Mouse (Mus musculus) neural tube, embryonic 14.5 days (tissue): ENCODE measurements around the gene Fkbp2. TPM values are rescaled to one million over a fixed set of nuclear protein-coding genes. Genes with fewer than 3 reads are reported as not detected.
A peak's percentile ranks its signal among the peaks of the same experiment; 100 is the strongest.

Source experiments
- ATAC-seq: fragments of 200-750 bp; cut with Nextera tagmentation; 2 replicates; pipeline ENCODE4 v1.8.0; 2017; ENCODE audit warnings: low read depth, mild to moderate bottlenecking, moderate TSS enrichment, moderate library complexity
- H3K27ac ChIP-seq: fragments of 300-500 bp; sonication (generic); 2 replicates; pipeline ENCODE4 v1.5.1; 2014; ENCODE audit warnings: low read depth, mild to moderate bottlenecking, control low read depth, low read length, moderate library complexity, mixed read lengths
- H3K27me3 ChIP-seq: fragments of 300-500 bp; sonication (generic); 2 replicates; pipeline ENCODE4 v1.6.1; 2014; ENCODE audit warnings: low read length; ENCODE audit not compliant: control insufficient read depth, insufficient read depth
- H3K36me3 ChIP-seq: fragments of 300-500 bp; sonication (generic); 2 replicates; pipeline ENCODE4 v1.6.1; 2014; ENCODE audit warnings: low read length, mixed read lengths; ENCODE audit not compliant: control insufficient read depth, insufficient read depth
- H3K4me1 ChIP-seq: fragments of 300-500 bp; sonication (generic); 2 replicates; pipeline ENCODE4 v1.6.1; 2014; ENCODE audit warnings: low read length; ENCODE audit not compliant: control insufficient read depth, insufficient read depth
- H3K4me2 ChIP-seq: fragments of 300-500 bp; sonication (generic); 2 replicates; pipeline ENCODE4 v1.6.1; 2014; ENCODE audit warnings: mild to moderate bottlenecking, low read depth, low read length, control low read depth
- H3K4me3 ChIP-seq: fragments of 300-500 bp; sonication (generic); 2 replicates; pipeline ENCODE4 v1.5.1; 2014; ENCODE audit warnings: low read depth, low read length, control low read depth, mixed read lengths
- H3K9ac ChIP-seq: fragments of 300-500 bp; sonication (generic); replicated peaks from 2 replicates; pipeline ENCODE4 v1.6.1; 2014; ENCODE audit warnings: low read depth, mild to moderate bottlenecking, control low read depth, low read length, mixed read lengths
- H3K9me3 ChIP-seq: fragments of 300-500 bp; sonication (generic); 2 replicates; pipeline ENCODE4 v1.6.1; 2016; ENCODE audit warnings: low read length; ENCODE audit not compliant: control insufficient read depth
- WGBS: fragments of 180-500 bp; shearing (Covaris S2); extraction: QIAGEN DNeasy Blood & Tissue Kit; methylation state at CpG from one replicate; pipeline ENCODE4 v1.1.7; 2014; 5-methylcytosine and 5-hydroxymethylcytosine counted together
- polyA plus RNA-seq: library from polyadenylated mRNA; unstranded; fragments of >200 nt; fragmentation: Nextera tagmentation; extraction: Ambion mirVana; gene quantifications from 2 replicates; pipeline ENCODE4 v1.2.1, GENCODE M21; 2014

Gene Fkbp2
- 93.0 and 119 TPM in 2 replicates for polyA plus RNA-seq

DNA sequence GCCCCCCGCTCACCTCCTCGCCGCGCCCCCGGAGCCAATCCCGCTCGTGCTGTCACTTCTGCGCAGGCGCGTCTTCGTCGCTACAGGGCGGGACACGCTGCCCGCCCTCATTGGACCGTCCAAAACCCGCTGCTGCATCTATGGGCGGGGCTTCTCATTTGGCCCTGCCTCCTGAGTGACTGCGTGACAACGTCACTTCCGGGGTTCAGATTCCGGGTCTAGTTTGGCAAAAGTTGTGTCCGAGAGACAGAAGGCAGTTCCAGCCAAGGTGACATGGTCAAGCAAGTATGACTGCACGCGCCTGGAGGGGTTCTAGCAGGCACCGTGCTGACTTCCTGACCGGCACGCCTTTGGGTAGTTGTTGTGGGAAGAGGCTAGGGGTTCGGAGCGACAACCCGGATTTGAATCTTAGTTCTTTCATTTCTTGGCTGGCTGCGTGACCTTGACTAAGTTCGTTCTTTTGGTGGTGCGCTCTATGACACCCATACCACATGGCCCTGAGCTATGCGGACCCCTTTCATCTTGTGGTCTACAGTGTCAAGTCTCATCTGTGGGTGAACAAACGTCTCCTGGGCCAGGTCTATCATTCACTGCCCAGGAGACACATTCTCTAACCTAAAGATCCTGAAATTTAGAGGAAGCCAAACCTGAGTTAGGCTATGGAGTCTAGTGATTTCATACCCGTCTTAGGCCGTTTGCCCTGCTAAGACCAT lies at the start of gene Fkbp2:
Gene Fkbp2 (minus strand): TSS at position 121 of the 713 bp plus-strand sequence.
- Histone ChIP-seq H3K27me3 (no peaks in the 10 kb centered on the region), H3K36me3 (peaks cover 21% of the 10 kb centered on the region), H3K4me1 (peaks cover 31% of the 10 kb centered on the region), H3K9ac (peak within 1 kb of the TSS; percentile 64), H3K27ac (peak within 1 kb of the TSS; percentile 89), H3K4me3 (peak within 1 kb of the TSS; percentile 47), H3K9me3 (no peaks in the 10 kb centered on the region), H3K4me2 (peak within 1 kb of the TSS; percentile 73)
- 2% methylated on average over 38 of the region's 38 CpGs for WGBS
- ATAC-seq, result peak; percentile 88

DNA sequence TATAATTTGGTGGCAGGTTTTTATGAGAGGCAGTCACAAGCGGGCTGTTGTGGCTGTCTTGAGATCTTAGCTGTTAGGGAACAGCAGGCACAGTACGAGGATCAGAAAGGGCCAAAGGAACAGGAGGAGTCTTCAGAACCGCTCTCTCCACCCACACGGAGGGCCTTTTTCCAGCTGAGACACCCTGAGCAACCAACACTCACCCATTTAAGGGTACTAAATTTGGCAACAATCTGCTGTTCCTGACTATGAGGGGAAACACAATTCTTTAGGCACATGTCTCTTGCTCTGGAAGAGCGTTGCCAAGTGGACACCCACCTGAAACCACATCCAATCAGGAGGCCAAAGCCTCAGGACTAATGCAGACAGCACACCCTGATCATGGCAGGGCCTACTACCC lies 49.2 kb upstream of the Fkbp2 start:
- Histone ChIP-seq H3K4me2 (no peak overlapping the region), H3K4me1 (no peaks in the 10 kb centered on the region), H3K27ac (no peak overlapping the region), H3K27me3 (no peaks in the 10 kb centered on the region), H3K9ac (no peak overlapping the region), H3K36me3 (peaks cover 88% of the 10 kb centered on the region), H3K4me3 (no peak overlapping the region), H3K9me3 (no peaks in the 10 kb centered on the region)
- 97% methylated on average over 5 of the region's 5 CpGs for WGBS
- ATAC-seq, result no peak

DNA sequence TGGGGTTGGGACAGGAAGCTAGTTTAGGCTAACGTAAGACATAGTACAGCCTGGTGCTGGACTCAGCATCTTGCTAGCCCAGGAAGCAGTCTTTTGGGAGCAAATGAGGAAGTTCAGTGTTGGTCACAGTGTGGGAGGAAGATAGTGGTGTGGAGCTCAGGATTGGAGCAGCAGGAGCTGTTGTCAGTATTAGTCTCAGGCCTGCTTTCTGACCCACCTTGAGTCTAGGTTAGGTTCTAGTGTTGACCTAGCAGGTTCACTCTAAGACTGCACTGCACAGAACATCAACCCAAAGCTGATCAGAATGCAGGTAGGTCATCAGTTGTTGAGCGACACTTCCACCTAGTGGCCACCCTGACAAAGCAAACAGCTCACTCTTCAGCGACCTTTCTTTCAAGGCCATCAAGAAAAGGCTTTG lies 39.9 kb upstream of the Fkbp2 start:
- 45% methylated on average over 3 of the region's 3 CpGs for WGBS

DNA sequence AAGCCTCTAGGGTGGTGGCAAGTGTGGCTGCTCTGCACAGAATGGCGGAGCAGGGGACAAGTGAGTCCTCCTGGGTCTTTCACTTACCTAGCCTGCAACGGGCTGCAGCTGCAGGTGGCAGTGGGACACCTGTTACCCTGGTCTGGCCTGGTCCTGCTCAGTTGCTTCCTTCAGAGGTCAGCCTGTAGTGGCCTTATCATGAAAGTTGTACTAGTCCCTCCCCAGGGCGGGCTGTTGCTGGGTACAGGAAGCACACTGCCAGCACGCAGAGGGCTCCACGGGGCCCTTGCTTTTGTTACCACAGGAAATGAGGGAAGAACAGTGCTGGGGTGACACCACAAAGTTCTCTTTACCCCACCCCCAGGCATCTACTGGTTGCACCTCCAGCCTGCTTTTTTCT lies 38.9 kb upstream of the Fkbp2 start, which contains the start of gene Fermt3:
Gene Fermt3 (minus strand): TSS at position 279 of the 400 bp plus-strand sequence.
- H3K27me3 ChIP-seq, result no peaks in the 10 kb centered on the region
- no peak within 1 kb of the TSS; the same call in 1 of the 2 replicates for H3K27ac ChIP-seq
- peaks cover 36% of the 10 kb centered on the region for H3K36me3 ChIP-seq
- no peak for ATAC-seq
- no peak within 1 kb of the TSS for H3K4me2 ChIP-seq
- H3K4me1 ChIP-seq, result no peaks in the 10 kb centered on the region
- WGBS, result 81% methylated on average over 5 of the region's 5 CpGs
- H3K9ac ChIP-seq, result no peak within 1 kb of the TSS
- H3K9me3 ChIP-seq, result no peaks in the 10 kb centered on the region
- H3K4me3 ChIP-seq, result no peak within 1 kb of the TSS

More for the DNA sequence above, 39.9 kb upstream of the Fkbp2 start:
- H3K27me3 ChIP-seq, result no peaks in the 10 kb centered on the region
- no peaks in the 10 kb centered on the region for H3K9me3 ChIP-seq
- no peak overlapping the region; the same call in 1 of the 2 replicates for H3K27ac ChIP-seq
- no peak overlapping the region for H3K4me2 ChIP-seq
- H3K36me3 ChIP-seq, result peaks cover 47% of the 10 kb centered on the region
- no peaks in the 10 kb centered on the region for H3K4me1 ChIP-seq
- H3K9ac ChIP-seq, result no peak overlapping the region
- no peak overlapping the region for H3K4me3 ChIP-seq
- ATAC-seq, result no peak; the same call in 1 of the 2 replicates

DNA sequence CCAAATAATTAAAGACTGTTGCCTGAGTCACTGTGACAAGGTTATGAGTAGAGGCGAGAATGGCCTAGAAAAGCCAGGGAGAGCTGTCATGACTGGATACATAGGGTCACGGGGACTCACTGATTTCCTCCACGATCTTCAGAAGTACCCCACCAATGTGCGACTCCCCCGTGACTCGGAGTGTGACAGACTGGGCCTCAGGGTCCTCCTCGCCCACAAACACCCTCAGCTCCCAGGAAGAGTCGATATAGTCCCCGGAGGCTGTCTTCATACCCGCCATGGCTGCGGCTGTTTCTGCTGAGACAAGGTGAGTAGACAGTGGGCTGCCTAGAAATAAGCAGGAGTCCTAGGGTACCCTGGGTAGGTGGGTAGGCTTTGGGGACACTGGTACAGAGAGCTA lies 38.2 kb upstream of the Fkbp2 start:
- H3K27ac ChIP-seq, result no peak overlapping the region
- no peak for ATAC-seq
- WGBS, result 92% methylated on average over 11 of the region's 11 CpGs
- H3K4me3 ChIP-seq, result no peak overlapping the region
- H3K9me3 ChIP-seq, result no peaks in the 10 kb centered on the region
- no peak overlapping the region for H3K9ac ChIP-seq
- H3K4me1 ChIP-seq, result no peaks in the 10 kb centered on the region
- H3K27me3 ChIP-seq, result no peaks in the 10 kb centered on the region
- peaks cover 31% of the 10 kb centered on the region for H3K36me3 ChIP-seq
- H3K4me2 ChIP-seq, result no peak overlapping the region

DNA sequence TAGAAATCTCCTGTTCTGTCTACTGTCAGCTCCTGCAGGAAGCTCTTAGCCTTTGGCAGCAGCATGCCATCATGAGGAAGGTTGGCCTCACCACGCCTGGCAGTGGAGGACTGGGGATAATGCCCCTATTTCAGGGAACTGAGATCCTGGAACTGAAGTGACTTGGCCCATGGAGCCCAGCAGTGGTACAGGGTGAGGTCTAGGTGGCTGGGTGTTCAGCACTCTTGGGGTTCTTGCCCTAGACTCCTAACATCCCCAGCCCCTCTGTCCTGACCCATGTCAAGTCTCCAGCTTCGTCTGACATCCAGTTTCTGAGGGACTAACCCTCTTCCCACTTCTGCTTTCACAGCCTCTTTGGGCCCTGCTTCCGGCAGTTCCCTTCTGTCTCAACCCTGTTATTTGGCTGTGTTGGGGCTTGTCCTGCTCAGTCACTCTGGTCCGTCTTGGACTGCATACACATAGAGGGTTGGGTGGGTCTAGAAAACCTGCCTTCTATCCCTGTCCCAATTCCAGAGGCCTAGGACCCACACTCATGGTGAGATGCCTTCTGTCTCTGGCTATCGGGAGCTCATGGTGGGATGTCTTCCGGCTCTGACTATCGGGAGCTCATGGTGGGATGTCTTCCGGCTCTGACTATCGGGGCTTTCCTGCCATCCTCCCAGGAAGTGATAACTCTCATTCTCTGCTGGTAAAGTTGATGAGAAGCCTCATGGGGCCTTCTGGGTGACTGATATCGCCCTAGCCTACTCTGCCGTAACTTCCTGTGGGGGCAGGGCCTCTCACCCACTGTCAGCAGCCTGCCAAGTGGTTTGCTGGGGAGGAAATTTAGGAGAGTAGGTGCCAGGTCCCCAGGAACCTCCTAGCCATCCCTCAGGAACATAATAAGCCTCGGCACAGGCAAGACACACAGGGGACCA lies 37.5 kb upstream of the Fkbp2 start:
- 83% methylated on average over 12 of the region's 12 CpGs for WGBS
- Histone ChIP-seq H3K27ac (no peak overlapping the region), H3K4me3 (no peak overlapping the region), H3K9ac (no peak overlapping the region), H3K36me3 (peaks cover 24% of the 10 kb centered on the region), H3K4me1 (no peaks in the 10 kb centered on the region), H3K4me2 (no peak overlapping the region), H3K27me3 (no peaks in the 10 kb centered on the region), H3K9me3 (no peaks in the 10 kb centered on the region)
- ATAC-seq, result no peak

DNA sequence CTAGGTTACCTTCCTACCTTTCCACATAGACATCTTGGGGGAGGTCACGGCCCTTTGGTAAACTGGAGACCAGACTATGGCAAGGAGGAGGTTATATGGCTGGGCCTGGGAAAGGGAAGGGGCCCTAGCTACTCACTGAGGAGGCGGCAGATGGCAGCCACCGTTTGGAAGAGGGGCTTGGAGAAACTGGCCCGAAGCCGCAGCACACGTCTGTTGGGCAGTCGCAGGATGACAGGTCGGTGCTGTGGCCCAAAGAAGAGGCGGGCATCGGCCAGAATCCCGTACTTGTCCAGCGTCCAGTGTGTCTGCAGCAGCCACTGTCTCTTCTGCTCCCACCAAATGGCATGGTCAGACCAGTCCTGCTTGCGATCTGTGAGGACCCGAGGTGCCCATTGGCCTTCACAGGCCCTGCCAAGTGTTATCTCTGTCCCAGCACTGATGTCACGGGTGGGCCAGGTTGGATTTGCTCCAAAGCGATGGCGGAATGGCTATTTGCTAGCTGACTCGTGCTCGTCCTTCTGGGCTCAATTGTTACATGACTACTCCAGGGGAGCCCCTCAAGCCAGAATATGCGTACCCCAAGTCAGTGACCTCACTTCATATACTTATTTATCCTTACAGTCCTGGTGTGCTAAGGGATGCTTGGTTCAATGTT lies 34.3 kb upstream of the Fkbp2 start:
- Histone ChIP-seq H3K4me1 (no peaks in the 10 kb centered on the region), H3K9me3 (no peaks in the 10 kb centered on the region), H3K9ac (no peak overlapping the region), H3K36me3 (peaks cover under 1% of the 10 kb centered on the region), H3K4me3 (no peak overlapping the region), H3K27me3 (no peaks in the 10 kb centered on the region), H3K4me2 (no peak overlapping the region), H3K27ac (no peak overlapping the region)
- ATAC-seq, result no peak
- WGBS, result 89% methylated on average over 18 of the region's 20 CpGs

DNA sequence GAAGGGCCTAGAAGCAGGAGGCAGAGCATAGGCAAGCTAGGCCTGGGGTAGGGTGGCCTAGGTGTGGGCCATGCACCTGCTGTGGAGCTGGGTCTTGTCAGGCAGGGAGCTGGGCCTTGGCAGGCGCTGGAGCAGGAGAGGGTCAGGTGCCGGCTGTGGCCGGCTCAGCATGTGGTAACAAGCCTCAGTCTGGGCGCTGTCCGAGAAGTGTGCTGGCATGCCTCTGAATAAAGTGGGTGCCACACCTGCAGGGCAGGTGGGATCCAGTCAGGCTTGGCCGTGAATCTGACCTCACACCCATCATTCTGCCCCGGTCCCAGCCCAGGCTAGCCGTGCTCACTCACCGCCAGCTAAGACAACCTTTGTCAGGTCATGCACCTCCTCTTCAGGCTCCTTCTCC lies 33.7 kb upstream of the Fkbp2 start:
- Histone ChIP-seq H3K4me3 (no peak overlapping the region), H3K9ac (no peak overlapping the region), H3K36me3 (no peaks in the 10 kb centered on the region; the same call in 1 of the 2 replicates), H3K4me1 (no peaks in the 10 kb centered on the region), H3K9me3 (no peaks in the 10 kb centered on the region), H3K27me3 (no peaks in the 10 kb centered on the region), H3K4me2 (no peak overlapping the region), H3K27ac (no peak overlapping the region)
- WGBS, result 93% methylated on average over 9 of the region's 9 CpGs
- ATAC-seq, result no peak
